Mouse (Mus musculus) C2C12 (cell line): ENCODE data around the gene Wfdc11. TPM values are rescaled to one million over a fixed set of nuclear protein-coding genes. Genes with fewer than 3 reads are reported as not detected.
"Not testable (repeated sequence)": the region's sequence is repeated elsewhere in the genome, so short reads cannot be mapped to it uniquely, and the experiment has no call there.

Experiments used
- H3K27me3 ChIP-seq: one replicate; pipeline ENCODE4 v1.6.1; 2011; ENCODE audit not compliant: control insufficient read depth, insufficient read depth, insufficient read length
- H3K36me3 ChIP-seq: one replicate; pipeline ENCODE4 v1.6.1; 2011; ENCODE audit not compliant: control insufficient read depth, insufficient read depth
- H3K4me3 ChIP-seq: one replicate; pipeline ENCODE4 v1.5.1; 2011; ENCODE audit warnings: mild to moderate bottlenecking, control low read depth; ENCODE audit not compliant: poor library complexity, insufficient read depth, severe bottlenecking
- H3K79me2 ChIP-seq: one replicate; pipeline ENCODE4 v1.6.1; 2011; ENCODE audit not compliant: control insufficient read depth, insufficient read depth
- H3K79me3 ChIP-seq: one replicate; pipeline ENCODE4 v1.6.1; 2011; ENCODE audit warnings: low read depth, control low read depth
- H3ac ChIP-seq: one replicate; pipeline ENCODE3; 2011; ENCODE audit warnings: low read depth; ENCODE audit not compliant: control insufficient read depth, insufficient read length
- CEBPB ChIP-seq: IDR thresholded peaks from one replicate; pipeline ENCODE4 v1.6.1; 2011; ENCODE audit warnings: low read depth, mild to moderate bottlenecking, control low read depth, moderate library complexity
- CTCF ChIP-seq: IDR thresholded peaks from one replicate; pipeline ENCODE4 v1.5.1; 2011; ENCODE audit not compliant: control insufficient read depth, insufficient read depth, insufficient read length
- FOSL1 ChIP-seq: IDR thresholded peaks from one replicate; pipeline ENCODE4 v1.8.0; 2011; ENCODE audit warnings: mild to moderate bottlenecking, low read length; ENCODE audit not compliant: poor library complexity, insufficient read depth, severe bottlenecking
- MAX ChIP-seq: IDR thresholded peaks from one replicate; pipeline ENCODE4 v1.6.1; 2011; ENCODE audit warnings: mild to moderate bottlenecking, control low read depth
- MYOD1 ChIP-seq: IDR thresholded peaks from one replicate; pipeline ENCODE4 v1.6.1; 2011; ENCODE audit warnings: low read depth; ENCODE audit not compliant: control insufficient read depth, insufficient read length
- MYOG ChIP-seq: IDR thresholded peaks from one replicate; pipeline ENCODE4 v1.6.1; 2011; ENCODE audit not compliant: control insufficient read depth, insufficient read length; ENCODE audit errors: extremely low read depth
- USF1 ChIP-seq: IDR thresholded peaks from one replicate; pipeline ENCODE4 v1.6.1; 2011; ENCODE audit warnings: low read depth, mild to moderate bottlenecking, control low read depth, moderate library complexity
- long read RNA-seq, 2 experiments: library from polyadenylated mRNA; unstranded; transcript quantifications; one replicate each; pipeline ENCODE4 v2.0.0; 2019 to 2020
- polyA plus RNA-seq: library from polyadenylated mRNA; unstranded; fragments of >200 nt; fragmentation: generic; extraction: Trizol; gene quantifications from one replicate; pipeline ENCODE4 v1.2.1, GENCODE M21; 2012; ENCODE audit warnings: missing spikeins

Wfdc11 gene
- polyA plus RNA-seq, result not detected
- long read RNA-seq, experiment 1, result 0 reads
- long read RNA-seq, experiment 2, result 0 reads

DNA sequence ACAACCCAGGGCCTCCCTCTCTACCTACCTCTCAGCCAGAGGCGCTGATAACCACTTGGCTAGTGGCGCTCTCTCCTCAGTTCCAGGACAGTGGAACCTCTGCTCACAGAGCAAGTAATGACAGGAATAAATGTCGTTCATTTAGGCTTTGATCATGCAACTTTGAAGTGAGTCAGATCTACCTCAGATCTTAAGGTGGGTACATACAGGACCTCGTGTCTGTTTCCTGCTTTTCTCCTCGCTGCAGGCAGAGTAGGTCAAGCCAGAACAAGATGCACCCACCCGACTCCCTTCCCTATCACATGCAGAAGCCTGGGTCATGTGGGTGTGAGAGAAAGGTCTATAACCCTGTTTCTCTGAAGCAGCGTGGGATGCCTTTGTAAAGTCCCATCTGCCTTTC, at the start of gene Wfdc11:
Gene Wfdc11, minus strand, starts transcription at position 101 of the 400 bp plus-strand sequence.
- H3K79me3 ChIP-seq, result no peaks in the 10 kb centered on the region
- no peaks in the 10 kb centered on the region for H3K79me2 ChIP-seq
- TF ChIP-seq MAX, result no peak
- TF ChIP-seq MYOD1, result no peak
- no peak for TF ChIP-seq USF1
- no peak for TF ChIP-seq MYOG
- no peak for TF ChIP-seq CTCF
- H3ac ChIP-seq, result no peak within 1 kb of the TSS
- peaks cover 7% of the 10 kb centered on the region for H3K27me3 ChIP-seq
- no peak within 1 kb of the TSS for H3K4me3 ChIP-seq
- H3K36me3 ChIP-seq, result no peaks in the 10 kb centered on the region

GRCm38 (mm10) chr2:164723276-164723675, 49.4 kb upstream of the Wfdc11 start:
- Histone ChIP-seq H3ac (no peak overlapping the region), H3K79me3 (no peaks in the 10 kb centered on the region), H3K36me3 (no peaks in the 10 kb centered on the region), H3K4me3 (no peak overlapping the region), H3K27me3 (peaks cover 30% of the 10 kb centered on the region), H3K79me2 (no peaks in the 10 kb centered on the region)
- TF ChIP-seq CEBPB, result no peak
- TF ChIP-seq MAX, result no peak
- TF ChIP-seq MYOD1, result no peak
- TF ChIP-seq USF1, result no peak
- no peak for TF ChIP-seq CTCF
- no peak for TF ChIP-seq MYOG
- no peak for TF ChIP-seq FOSL1

DNA sequence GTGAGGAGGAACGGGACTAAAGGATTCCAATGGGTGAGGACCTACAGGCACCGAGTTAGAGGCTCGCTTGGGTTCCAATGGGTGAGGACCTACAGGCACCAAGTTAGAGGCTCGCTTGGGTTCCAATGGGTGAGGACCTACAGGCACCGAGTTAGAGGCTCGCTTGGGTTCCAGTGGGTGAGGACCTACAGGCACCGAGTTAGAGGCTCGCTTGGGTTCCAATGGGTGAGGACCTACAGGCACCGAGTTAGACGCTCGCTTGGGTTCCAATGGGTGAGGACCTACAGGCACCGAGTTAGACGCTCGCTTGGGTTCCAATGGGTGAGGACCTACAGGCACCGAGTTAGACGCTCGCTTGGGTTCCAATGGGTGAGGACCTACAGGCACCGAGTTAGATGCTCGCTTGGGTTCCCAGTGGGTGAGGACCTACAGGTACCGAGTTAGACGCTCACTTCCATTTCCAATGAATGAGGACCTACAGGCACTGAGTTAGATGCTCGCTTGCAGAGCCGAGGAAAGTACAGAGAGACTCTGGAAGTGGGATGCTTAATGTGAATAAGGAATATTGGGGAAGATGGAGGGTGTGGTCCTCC, 42.4 kb upstream of the Wfdc11 start:
- peaks cover 33% of the 10 kb centered on the region for H3K27me3 ChIP-seq
- H3K4me3 ChIP-seq, H3K79me3 ChIP-seq, H3K79me2 ChIP-seq, H3ac ChIP-seq, H3K36me3 ChIP-seq: not testable (repeated sequence)

DNA sequence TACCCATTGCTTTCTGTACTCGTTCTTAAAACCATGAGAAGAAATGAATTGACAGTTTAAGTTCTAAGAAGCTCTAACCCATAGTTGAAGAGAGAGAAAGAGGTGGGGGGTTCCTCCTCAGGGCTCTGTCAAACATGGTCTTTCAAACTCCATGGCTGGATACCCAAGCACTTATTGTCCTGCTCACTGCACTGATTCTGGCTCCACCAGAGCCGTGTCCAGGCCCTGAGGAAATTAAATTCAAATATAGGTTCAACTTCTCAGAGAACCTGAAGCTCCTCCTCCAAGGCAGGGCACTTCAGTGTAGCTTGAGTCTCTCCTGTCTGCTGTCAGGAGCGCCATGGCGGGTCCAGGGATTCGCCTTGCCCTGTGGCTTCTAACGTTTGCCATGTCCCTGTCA, 41.1 kb upstream of the Wfdc11 start, which contains the start of gene Spint5:
Gene Spint5, plus strand, starts transcription at position 301 of the 400 bp plus-strand sequence.
- H3K27me3 ChIP-seq, result peaks cover 23% of the 10 kb centered on the region
- no peak within 1 kb of the TSS for H3ac ChIP-seq
- H3K4me3 ChIP-seq, result no peak within 1 kb of the TSS
- H3K79me3 ChIP-seq, result no peaks in the 10 kb centered on the region
- no peaks in the 10 kb centered on the region for H3K36me3 ChIP-seq
- H3K79me2 ChIP-seq, result no peaks in the 10 kb centered on the region
- no peak for TF ChIP-seq CEBPB
- TF ChIP-seq MAX, result no peak
- TF ChIP-seq FOSL1, result no peak
- no peak for TF ChIP-seq MYOG
- no peak for TF ChIP-seq CTCF
- no peak for TF ChIP-seq USF1
- TF ChIP-seq MYOD1, result no peak

DNA sequence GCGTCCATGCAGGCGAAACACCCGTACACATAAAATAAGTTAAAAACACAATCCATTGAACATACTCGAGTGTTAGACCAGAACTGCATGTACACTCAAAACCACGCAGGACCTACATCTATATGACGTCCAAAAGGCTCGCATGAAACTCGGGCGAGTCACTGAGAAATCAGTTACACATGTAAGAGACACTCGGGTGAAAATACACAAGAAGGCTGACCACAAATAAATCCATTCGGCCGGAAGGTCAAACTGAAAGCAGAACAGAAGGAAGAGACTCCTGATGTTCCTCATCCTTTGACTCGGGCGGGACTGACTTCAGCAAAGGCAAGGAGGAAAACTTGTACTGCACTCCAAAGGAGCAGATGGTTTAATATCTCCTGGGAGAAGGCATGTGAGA, 32.1 kb upstream of the Wfdc11 start:
- H3K4me3 ChIP-seq, result no peak overlapping the region
- H3K36me3 ChIP-seq, result no peaks in the 10 kb centered on the region
- TF ChIP-seq USF1, result no peak
- no peak for TF ChIP-seq MYOD1
- TF ChIP-seq FOSL1, result no peak
- no peak for TF ChIP-seq CTCF
- TF ChIP-seq MAX, result no peak
- no peak for TF ChIP-seq CEBPB
- no peak for TF ChIP-seq MYOG
- no peaks in the 10 kb centered on the region for H3K79me2 ChIP-seq
- peaks cover 21% of the 10 kb centered on the region for H3K27me3 ChIP-seq
- H3ac ChIP-seq, result no peak overlapping the region
- H3K79me3 ChIP-seq, result no peaks in the 10 kb centered on the region

DNA sequence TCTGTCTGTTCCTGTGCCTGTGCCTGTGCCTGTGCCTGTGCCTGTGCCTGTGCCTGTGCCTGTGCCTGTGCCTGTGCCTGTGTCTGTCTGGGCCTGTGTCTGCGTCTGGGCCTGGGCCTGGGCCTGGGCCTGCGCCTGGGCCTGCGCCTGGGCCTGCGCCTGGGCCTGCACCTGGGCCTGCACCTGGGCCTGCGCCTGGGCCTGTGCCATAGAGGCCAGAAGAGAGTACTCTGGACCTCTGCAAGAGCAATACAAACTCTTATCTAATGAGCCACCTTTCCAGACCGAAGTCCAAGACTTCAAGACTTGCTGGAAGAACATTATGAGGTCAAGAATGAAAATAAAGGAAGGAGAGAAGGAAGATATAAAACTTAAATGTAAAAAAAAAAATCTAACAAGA, 31.4 kb upstream of the Wfdc11 start:
- H3K79me2 ChIP-seq, result no peaks in the 10 kb centered on the region
- no peak overlapping the region for H3ac ChIP-seq
- no peaks in the 10 kb centered on the region for H3K36me3 ChIP-seq
- TF ChIP-seq MAX, result no peak
- no peak for TF ChIP-seq MYOD1
- TF ChIP-seq FOSL1, result no peak
- no peak for TF ChIP-seq CTCF
- no peak for TF ChIP-seq CEBPB
- TF ChIP-seq USF1, result no peak
- no peak for TF ChIP-seq MYOG
- no peaks in the 10 kb centered on the region for H3K79me3 ChIP-seq
- H3K4me3 ChIP-seq, result no peak overlapping the region
- H3K27me3 ChIP-seq, result peaks cover 21% of the 10 kb centered on the region
